Comparison of ENCODE assay signal across 13 mouse cellular contexts in the genomic region with DNA sequence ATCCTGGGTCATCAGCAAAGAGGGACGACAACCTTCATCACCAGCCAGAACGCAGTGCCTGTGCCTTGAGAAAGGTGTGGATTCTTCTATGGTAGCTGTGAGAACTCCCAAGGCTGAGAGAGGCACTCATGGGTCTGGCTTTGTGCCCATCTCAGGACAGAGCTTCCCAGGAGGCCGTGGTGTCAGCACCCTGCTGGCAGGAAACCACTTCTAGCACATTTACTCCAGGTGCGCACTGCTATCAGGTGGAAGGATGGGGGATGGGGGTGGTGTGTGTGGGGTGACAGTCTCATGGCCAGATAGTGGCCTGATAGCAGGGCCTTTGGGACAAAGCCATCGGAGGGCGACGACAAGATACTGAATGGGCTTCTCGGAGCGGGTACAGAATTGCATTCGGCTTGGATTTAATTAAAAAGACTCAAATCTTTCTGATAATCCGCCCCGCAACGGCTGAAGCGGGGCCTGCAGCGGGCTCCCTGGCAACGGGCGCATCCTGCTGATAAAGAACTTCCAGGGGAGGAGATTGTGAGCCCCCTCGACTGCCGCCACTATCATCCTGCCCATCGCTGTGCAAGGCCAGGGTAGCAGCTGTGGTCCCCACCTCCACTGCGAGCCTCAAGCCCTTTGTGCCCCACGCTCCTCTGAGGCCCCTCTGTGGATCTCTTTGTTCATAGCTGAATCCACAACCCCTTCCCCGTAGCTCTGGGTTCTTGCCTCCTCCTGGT. TPM values are rescaled to one million over a fixed set of nuclear protein-coding genes. Genes with fewer than 3 reads are reported as not detected.
DNase-seq lines count a peak whose midpoint lies in the region; ATAC-seq and TF ChIP-seq lines count a peak whose summit lies in the region.
"Had no signal": no experiment of that assay in that cellular context is flagged by ENCODE, and none has a peak within 500 bp of the region (broad histone marks: within the 10 kb centered on the region; RNA-seq: fewer than 3 reads in every experiment).

No protein-coding gene starts in this region.

- no peak overlapping the region for H3K4me3 ChIP-seq in thymus, adult 2 months (ENCODE audit: control insufficient read depth, insufficient read depth, low read length)
- no peak overlapping the region for H3K4me3 ChIP-seq in hindbrain, embryonic 15.5 days
- no peak overlapping the region for H3K4me3 ChIP-seq in midbrain, postnatal 0 days (ENCODE audit: low read depth, low read length)

- no peak overlapping the region for H3K9ac ChIP-seq in hindbrain, embryonic 15.5 days
- 0 out of 2 replicates have a peak overlapping the region, but pooled peaks have one; percentile 24 for H3K9ac ChIP-seq in midbrain, postnatal 0 days (replicated peaks; ENCODE audit: low read length, poor library complexity, severe bottlenecking)
- H3K9ac ChIP-seq: liver, embryonic 14.5 days had no signal

- peak overlapping the region; percentile 36 for H3K4me2 ChIP-seq in hindbrain, embryonic 15.5 days
- H3K4me2 ChIP-seq in midbrain, postnatal 0 days (ENCODE audit: low read depth, low read length, poor library complexity, severe bottlenecking) = no peak overlapping the region

- TF ChIP-seq CTCF in thymus, adult 2 months (IDR thresholded peaks at IDR 0.05; ENCODE audit: borderline replicate concordance, control insufficient read depth, extremely low read depth, insufficient read depth, low read length, poor library complexity) = no peak
- TF ChIP-seq CTCF in midbrain, postnatal 0 days (IDR thresholded peaks at IDR 0.05) = no peak

- peaks cover 19% of the 10 kb centered on the region for H3K4me1 ChIP-seq in thymus, adult 2 months (replicated peaks; ENCODE audit: control insufficient read depth, insufficient read depth, low read length)
- peaks cover 11% of the 10 kb centered on the region for H3K4me1 ChIP-seq in hindbrain, embryonic 15.5 days (replicated peaks)
- peaks cover 10% of the 10 kb centered on the region; the same call in 1 of the 2 replicates for H3K4me1 ChIP-seq in midbrain, postnatal 0 days (ENCODE audit: insufficient read depth, low read length)

- no peaks in the 10 kb centered on the region for H3K27me3 ChIP-seq in thymus, adult 2 months (ENCODE audit: control insufficient read depth, insufficient read depth, low read length)
- no peaks in the 10 kb centered on the region for H3K27me3 ChIP-seq in hindbrain, embryonic 15.5 days
- H3K27me3 ChIP-seq in midbrain, postnatal 0 days (ENCODE audit: insufficient read depth, low read length) = no peaks in the 10 kb centered on the region

- DNase-seq in thymus, adult 2 months = no peak
- DNase-seq in thymus, adult 18-20 months = no peak
- DNase-seq in midbrain, postnatal 0 days (ENCODE audit: low spot score) = peak; percentile 25
- DNase-seq in c-Kit-positive CD71-positive TER-119-positive erythroid progenitor cells, embryonic 14.5 days (ENCODE audit: low spot score) = no peak
- DNase-seq in ovary, postnatal 14 days (ENCODE audit: low spot score) = no peak
- no peak for DNase-seq in gastrocnemius, postnatal 36 days
- DNase-seq: heart, adult 11 months; kidney, adult 18-20 months; right cerebral cortex, adult 18-20 months had no signal

- H3K36me3 ChIP-seq in thymus, adult 2 months (ENCODE audit: control insufficient read depth, insufficient read depth, low read length) = no peaks in the 10 kb centered on the region
- H3K36me3 ChIP-seq in hindbrain, embryonic 15.5 days = no peaks in the 10 kb centered on the region
- no peaks in the 10 kb centered on the region for H3K36me3 ChIP-seq in midbrain, postnatal 0 days (ENCODE audit: insufficient read depth, low read length)

- peak; percentile 48; the same call in 1 of the 2 replicates for ATAC-seq in hindbrain, embryonic 15.5 days (ENCODE audit: low FRiP score, low read depth)
- peak; percentile 18; the same call in 1 of the 2 replicates for ATAC-seq in midbrain, postnatal 0 days (ENCODE audit: low FRiP score)

- intact Hi-C loops in gastrocnemius, postnatal 36 days (cut with DNase I) = no loop called here

- TF ChIP-seq POLR2A in thymus, adult 2 months (IDR thresholded peaks at IDR 0.05; ENCODE audit: control insufficient read depth, extremely low read depth, insufficient read depth, low read length, poor library complexity) = 0 out of 2 replicates have a peak, but pooled peaks have one; percentile 18

- H3K27ac ChIP-seq in thymus, adult 2 months (ENCODE audit: control insufficient read depth, insufficient read depth, low read length) = 0 out of 2 replicates have a peak overlapping the region, but pooled peaks have one; percentile 29
- H3K27ac ChIP-seq in hindbrain, embryonic 15.5 days (replicated peaks) = peak overlapping the region; percentile 52; the same call in 1 of the 2 replicates
- peak overlapping the region; percentile 55 for H3K27ac ChIP-seq in midbrain, postnatal 0 days (ENCODE audit: low read depth, low read length)
- H3K27ac ChIP-seq: liver, embryonic 14.5 days had no signal

- no peaks in the 10 kb centered on the region for H3K9me3 ChIP-seq in hindbrain, embryonic 15.5 days
- H3K9me3 ChIP-seq in midbrain, postnatal 0 days (ENCODE audit: low read length) = no peaks in the 10 kb centered on the region

- WGBS in thymus, adult 2 months = 58% methylated on average over 23 of the region's 23 CpGs
- 26% methylated on average over 23 of the region's 23 CpGs for WGBS in hindbrain, embryonic 15.5 days
- 16% methylated on average over 23 of the region's 23 CpGs for WGBS in midbrain, postnatal 0 days

RNA-seq across cellular contexts. Expression of gene Lmx1b, which starts 49.0 kb away (rescaled TPM):
- polyA plus RNA-seq in thymus, adult 2 months (2012; rRNA removed) = 0.04 and 0.10 TPM in 2 replicates
- 4.9 and 6.2 TPM in 2 replicates for polyA plus RNA-seq in hindbrain, embryonic 15.5 days (2015; fragmentation: Nextera tagmentation; extraction: Ambion mirVana)
- 7.0 and 8.4 TPM in 2 replicates for total RNA-seq in midbrain, postnatal 0 days (2014; rRNA removed)
- polyA plus RNA-seq in midbrain, postnatal 0 days (2015; fragmentation: Nextera tagmentation; extraction: Ambion mirVana) = 0.65 and 0.83 TPM in 2 replicates
- total RNA-seq in gastrocnemius, postnatal 36 days (2021) = under 1 TPM; 0.13 to 0.25 TPM
- total RNA-seq: adrenal gland, adult 2 months; megakaryocyte, adult 5-6 weeks had no signal
- polyA plus RNA-seq: adrenal gland, adult 2 months had no signal
